Mouse (Mus musculus) intestine, embryonic 14.5 days (tissue): ENCODE measurements around the gene Tdrd7. TPM values are rescaled to one million over a fixed set of nuclear protein-coding genes. Genes with fewer than 3 reads are reported as not detected.

Experiments used
- ATAC-seq: fragments of 200-750 bp; cut with Nextera tagmentation; replicated peaks from 2 replicates; pipeline ENCODE4 v1.8.0; 2017; ENCODE audit warnings: low read depth, moderate number of reproducible peaks, moderate TSS enrichment, moderate library complexity; ENCODE audit not compliant: low FRiP score, low TSS enrichment
- DNase-seq: peaks from one replicate; pipeline ENCODE4 v3.0.0-alpha.2; 2018; ENCODE audit warnings: low spot score
- H3K27ac ChIP-seq: fragments of 300-500 bp; sonication (generic); 2 replicates; pipeline ENCODE4 v1.5.1; 2014; ENCODE audit warnings: low read depth, mild to moderate bottlenecking, control low read depth
- H3K27me3 ChIP-seq: fragments of 300-500 bp; sonication (generic); replicated peaks from 2 replicates; pipeline ENCODE4 v1.6.1; 2014; ENCODE audit warnings: low read length, control low read depth; ENCODE audit not compliant: control insufficient read depth, insufficient read depth
- H3K36me3 ChIP-seq: fragments of 300-500 bp; sonication (generic); 2 replicates; pipeline ENCODE4 v1.6.1; 2014; ENCODE audit warnings: low read length, control low read depth; ENCODE audit not compliant: control insufficient read depth, insufficient read depth
- H3K4me1 ChIP-seq: fragments of 300-500 bp; sonication (generic); replicated peaks from 2 replicates; pipeline ENCODE4 v1.6.1; 2014; ENCODE audit warnings: low read length, control low read depth, mixed read lengths; ENCODE audit not compliant: control insufficient read depth, insufficient read depth
- H3K4me2 ChIP-seq: fragments of 300-500 bp; sonication (generic); 2 replicates; pipeline ENCODE4 v1.6.1; 2014; ENCODE audit warnings: low read length
- H3K4me3 ChIP-seq: fragments of 300-500 bp; sonication (generic); 2 replicates; pipeline ENCODE4 v1.5.1; 2014; ENCODE audit warnings: low read depth, low read length, control low read depth, mixed read lengths
- H3K9ac ChIP-seq: fragments of 300-500 bp; sonication (generic); 2 replicates; pipeline ENCODE4 v1.6.1; 2014; ENCODE audit warnings: mild to moderate bottlenecking, low read length
- H3K9me3 ChIP-seq: fragments of 300-500 bp; sonication (generic); 2 replicates; pipeline ENCODE4 v1.6.1; 2016; ENCODE audit warnings: low read length, control low read depth; ENCODE audit not compliant: control insufficient read depth
- WGBS: fragments of 180-500 bp; shearing (Covaris S2); extraction: QIAGEN DNeasy Blood & Tissue Kit; methylation state at CpG from one replicate; pipeline ENCODE4 v1.1.7; 2014; 5-methylcytosine and 5-hydroxymethylcytosine counted together
- polyA plus RNA-seq: library from polyadenylated mRNA; unstranded; fragments of >200 nt; fragmentation: Nextera tagmentation; extraction: Ambion mirVana; gene quantifications from 2 replicates; pipeline ENCODE4 v1.2.1, GENCODE M21; 2014

Tdrd7 gene
- polyA plus RNA-seq, 1 experiment from 2014 or later, result 20.2 TPM

DNA sequence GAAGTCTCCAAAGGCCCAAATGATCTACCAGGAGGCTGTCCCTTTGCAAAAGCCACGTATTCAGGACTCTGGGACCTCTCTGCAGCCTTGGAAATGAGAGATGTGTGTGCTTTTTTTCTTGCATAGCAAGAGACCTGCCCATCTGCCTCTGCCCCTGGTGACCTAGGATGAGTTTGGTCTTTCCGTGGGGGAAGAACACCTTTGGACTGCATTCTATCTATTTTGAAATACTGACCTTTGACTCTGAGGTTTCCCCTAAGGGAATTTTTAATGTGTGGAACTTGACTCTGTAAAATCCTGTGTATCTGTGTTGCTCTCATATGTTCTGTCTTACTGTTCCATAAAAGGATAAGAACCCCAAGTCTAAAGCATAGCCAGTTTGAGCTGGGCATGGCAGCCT, 3.9 kb downstream of the Tdrd7 start:
- 77% methylated on average over 2 of the region's 2 CpGs for WGBS
- DNase-seq, result no peak
- H3K27ac ChIP-seq, result no peak overlapping the region

GRCm38 (mm10) chr4:45970048-45970560, 5.0 kb downstream of the Tdrd7 start:
- Histone ChIP-seq H3K9ac (no peak overlapping the region), H3K4me3 (no peak overlapping the region), H3K4me2 (no peak overlapping the region), H3K9me3 (no peaks in the 10 kb centered on the region), H3K27me3 (peaks cover 7% of the 10 kb centered on the region; the same call in 1 of the 2 replicates), H3K36me3 (no peaks in the 10 kb centered on the region), H3K27ac (no peak overlapping the region), H3K4me1 (peaks cover 12% of the 10 kb centered on the region)
- DNase-seq (no peak), ATAC-seq (no peak)
- 76% methylated on average over 7 of the region's 7 CpGs for WGBS

More for the DNA sequence above, 3.9 kb downstream of the Tdrd7 start:
- Histone ChIP-seq H3K9ac (no peak overlapping the region), H3K4me2 (no peak overlapping the region), H3K36me3 (no peaks in the 10 kb centered on the region), H3K4me3 (no peak overlapping the region), H3K9me3 (no peaks in the 10 kb centered on the region), H3K4me1 (peaks cover 12% of the 10 kb centered on the region), H3K27me3 (peaks cover 7% of the 10 kb centered on the region; the same call in 1 of the 2 replicates)
- no peak for ATAC-seq

DNA sequence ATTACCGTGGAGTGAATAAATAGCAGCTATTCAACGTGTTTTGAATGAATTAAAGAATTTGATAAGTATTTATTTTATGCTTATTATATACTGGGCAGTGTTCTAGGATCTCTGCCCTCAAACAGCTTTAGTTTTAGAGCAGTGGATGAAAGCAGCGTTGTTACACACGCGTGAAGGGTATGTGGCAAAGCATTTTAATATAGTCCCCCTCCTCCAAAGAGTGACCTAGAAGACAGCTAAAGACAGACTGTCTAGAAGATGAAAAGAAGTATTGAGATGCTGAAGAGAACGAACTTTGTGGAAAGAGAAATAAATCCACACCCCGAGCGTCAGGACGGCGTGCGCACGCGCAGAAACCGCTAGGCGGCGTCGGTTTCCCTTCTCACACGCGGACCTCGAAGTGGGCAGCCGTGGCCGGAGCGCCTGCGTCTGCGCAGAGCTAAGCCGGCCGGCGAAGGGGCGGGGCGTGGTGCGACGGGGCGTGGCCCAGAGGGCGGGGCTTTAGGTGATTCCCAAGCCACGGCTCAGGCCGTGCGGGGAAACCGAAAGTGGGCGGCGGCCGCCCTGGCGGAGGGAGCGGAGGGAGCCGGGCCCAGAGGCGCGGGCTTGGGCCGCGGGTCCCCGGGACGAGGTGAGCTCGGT, 6.8 kb downstream of the Tdrd7 start:
- Histone ChIP-seq H3K4me2 (peak overlapping the region; percentile 77), H3K9me3 (no peaks in the 10 kb centered on the region), H3K4me1 (peaks cover 9% of the 10 kb centered on the region), H3K9ac (peak overlapping the region; percentile 64), H3K27me3 (peaks cover 7% of the 10 kb centered on the region; the same call in 1 of the 2 replicates), H3K27ac (peak overlapping the region; percentile 11; the same call in 1 of the 2 replicates), H3K36me3 (no peaks in the 10 kb centered on the region), H3K4me3 (peak overlapping the region; percentile 57)
- peak; percentile 97 for ATAC-seq
- DNase-seq, result peak; percentile 99
- WGBS, result 2% methylated on average over 50 of the region's 51 CpGs

DNA sequence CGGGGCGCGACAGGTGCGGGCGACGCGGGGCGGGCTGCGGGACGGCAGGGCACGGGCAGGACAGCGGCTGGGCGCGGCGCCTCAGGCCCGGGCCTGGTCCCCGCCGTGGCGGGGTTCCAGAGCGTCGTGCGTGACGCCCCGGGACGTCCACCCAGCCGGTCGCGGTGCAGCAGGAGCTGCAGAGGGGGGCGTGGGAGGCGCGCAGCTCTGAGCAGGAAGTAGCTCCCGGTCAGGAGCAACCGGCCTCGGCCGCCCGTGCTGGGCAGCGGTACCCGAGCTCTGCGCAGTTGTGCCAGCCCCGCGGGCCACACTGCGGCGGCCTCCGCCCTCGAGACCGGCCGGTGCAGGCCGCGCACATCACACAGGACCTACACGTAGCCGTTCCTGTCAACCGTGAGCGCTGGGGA, 7.3 kb downstream of the Tdrd7 start:
- peak overlapping the region; percentile 11; the same call in 1 of the 2 replicates for H3K27ac ChIP-seq
- H3K4me1 ChIP-seq, result peaks cover 4% of the 10 kb centered on the region
- no peaks in the 10 kb centered on the region for H3K9me3 ChIP-seq
- peak overlapping the region; percentile 64 for H3K9ac ChIP-seq
- peak overlapping the region; percentile 57 for H3K4me3 ChIP-seq
- peak; percentile 73 for DNase-seq
- under 1% methylated on average over 53 of the region's 53 CpGs for WGBS
- peak; percentile 78 for ATAC-seq
- no peaks in the 10 kb centered on the region for H3K36me3 ChIP-seq
- H3K4me2 ChIP-seq, result peak overlapping the region; percentile 77
- peaks cover 7% of the 10 kb centered on the region; the same call in 1 of the 2 replicates for H3K27me3 ChIP-seq

GRCm38 (mm10) chr4:45972951-45973350, 7.8 kb downstream of the Tdrd7 start:
- H3K9ac ChIP-seq, result peak overlapping the region; percentile 64
- H3K4me2 ChIP-seq, result peak overlapping the region; percentile 77
- no peak overlapping the region for H3K27ac ChIP-seq
- no peaks in the 10 kb centered on the region for H3K9me3 ChIP-seq
- ATAC-seq (no peak), DNase-seq (no peak)
- no peaks in the 10 kb centered on the region for H3K36me3 ChIP-seq
- peaks cover 4% of the 10 kb centered on the region; the same call in 1 of the 2 replicates for H3K4me1 ChIP-seq
- H3K4me3 ChIP-seq, result peak overlapping the region; percentile 57
- H3K27me3 ChIP-seq, result peaks cover 7% of the 10 kb centered on the region; the same call in 1 of the 2 replicates
- WGBS, result 34% methylated on average over 9 of the region's 9 CpGs

DNA sequence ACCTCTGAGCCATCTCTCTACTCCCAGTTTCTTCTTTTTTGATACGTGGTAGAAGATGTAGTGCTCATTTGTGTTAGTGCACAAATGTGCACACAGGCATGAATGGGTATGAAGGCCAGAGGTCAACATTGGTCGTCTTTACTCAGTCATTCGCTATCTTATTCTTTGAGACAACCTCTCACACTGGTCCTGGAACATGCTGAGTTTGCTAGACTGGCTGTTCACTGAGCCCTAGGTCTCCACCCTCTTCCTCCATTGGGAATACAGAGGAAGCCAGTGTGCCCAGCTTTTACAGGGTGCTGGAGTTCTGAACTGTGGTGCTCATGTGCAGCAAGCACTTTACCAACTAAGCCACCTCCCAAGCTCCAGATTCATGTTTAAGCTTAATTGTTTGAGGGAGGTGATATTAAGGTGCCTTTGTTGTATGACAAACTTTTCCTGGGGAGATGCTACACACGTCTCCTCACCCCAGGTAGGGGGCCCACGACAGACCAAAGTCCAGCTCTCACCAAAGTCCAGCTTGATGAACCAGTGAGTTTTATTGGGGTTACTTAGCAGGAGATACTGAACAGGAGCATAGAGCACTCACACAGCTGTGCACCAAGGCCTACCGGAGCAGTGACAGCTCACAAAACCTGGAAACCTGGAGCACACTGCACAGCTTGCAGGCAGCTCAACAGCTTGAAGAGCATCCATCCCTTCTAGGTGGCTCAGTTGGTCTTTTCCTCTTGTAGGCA, 12.0 kb downstream of the Tdrd7 start:
- ATAC-seq, result no peak
- H3K27ac ChIP-seq, result no peak overlapping the region

GRCm38 (mm10) chr4:45979916-45980315, 14.8 kb downstream of the Tdrd7 start:
- no peaks in the 10 kb centered on the region for H3K9me3 ChIP-seq
- no peak overlapping the region for H3K27ac ChIP-seq
- H3K4me2 ChIP-seq, result no peak overlapping the region
- 29% methylated on average over 2 of the region's 2 CpGs for WGBS
- no peak overlapping the region for H3K4me3 ChIP-seq
- ATAC-seq, result no peak
- H3K9ac ChIP-seq, result no peak overlapping the region
- peak; percentile 48 for DNase-seq
- H3K27me3 ChIP-seq, result 0 out of 2 replicates have a peak, but pooled peaks cover 3% of the 10 kb centered on the region
- no peaks in the 10 kb centered on the region for H3K4me1 ChIP-seq
- H3K36me3 ChIP-seq, result no peaks in the 10 kb centered on the region

More for the DNA sequence above, 12.0 kb downstream of the Tdrd7 start:
- H3K4me1 ChIP-seq, result peaks cover 4% of the 10 kb centered on the region; the same call in 1 of the 2 replicates
- H3K27me3 ChIP-seq, result peaks cover 9% of the 10 kb centered on the region; the same call in 1 of the 2 replicates
- no peak overlapping the region for H3K4me2 ChIP-seq
- H3K9ac ChIP-seq, result no peak overlapping the region
- H3K36me3 ChIP-seq, result no peaks in the 10 kb centered on the region
- H3K4me3 ChIP-seq, result no peak overlapping the region
- 74% methylated on average over 6 of the region's 6 CpGs for WGBS
- no peaks in the 10 kb centered on the region for H3K9me3 ChIP-seq
- DNase-seq, result no peak

DNA sequence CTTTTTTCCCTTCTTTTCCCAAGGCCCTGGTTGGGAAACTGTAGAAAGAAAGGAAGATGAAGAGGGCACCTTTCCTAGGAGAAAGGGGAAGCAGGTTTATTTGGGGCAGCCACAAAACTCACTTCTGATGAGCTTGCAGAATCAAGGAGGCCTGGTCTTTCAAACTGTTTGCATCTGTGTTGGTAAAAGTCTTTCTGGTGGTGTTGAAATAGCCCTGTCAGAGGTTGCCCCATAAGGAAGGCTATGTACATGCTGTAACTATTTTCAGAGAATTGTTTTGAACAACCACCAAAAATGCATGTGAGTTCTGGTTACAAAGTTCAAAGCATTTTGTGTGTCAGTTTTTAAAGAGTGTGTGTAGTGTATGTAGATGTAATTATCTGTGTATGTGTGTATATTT, 15.9 kb downstream of the Tdrd7 start:
- ATAC-seq, result no peak
- Histone ChIP-seq H3K9ac (no peak overlapping the region), H3K27me3 (0 out of 2 replicates have a peak, but pooled peaks cover 3% of the 10 kb centered on the region), H3K4me1 (no peaks in the 10 kb centered on the region), H3K27ac (no peak overlapping the region), H3K4me2 (no peak overlapping the region), H3K36me3 (no peaks in the 10 kb centered on the region), H3K9me3 (no peaks in the 10 kb centered on the region), H3K4me3 (no peak overlapping the region)
- DNase-seq, result no peak
